Mouse (Mus musculus) liver, embryonic 14.5 days (tissue): Measurements from ENCODE around the gene Scg2.

ENCODE experiments used
- CTCF ChIP-seq: IDR thresholded peaks from 2 replicates; pipeline ENCODE4 v1.5.1; 2016; ENCODE audit warnings: antibody characterized with exemption, low read depth, control low read depth
- EP300 ChIP-seq: IDR thresholded peaks from 2 replicates; pipeline ENCODE4 v1.6.1; 2016; ENCODE audit warnings: antibody characterized with exemption, low read depth

DNA sequence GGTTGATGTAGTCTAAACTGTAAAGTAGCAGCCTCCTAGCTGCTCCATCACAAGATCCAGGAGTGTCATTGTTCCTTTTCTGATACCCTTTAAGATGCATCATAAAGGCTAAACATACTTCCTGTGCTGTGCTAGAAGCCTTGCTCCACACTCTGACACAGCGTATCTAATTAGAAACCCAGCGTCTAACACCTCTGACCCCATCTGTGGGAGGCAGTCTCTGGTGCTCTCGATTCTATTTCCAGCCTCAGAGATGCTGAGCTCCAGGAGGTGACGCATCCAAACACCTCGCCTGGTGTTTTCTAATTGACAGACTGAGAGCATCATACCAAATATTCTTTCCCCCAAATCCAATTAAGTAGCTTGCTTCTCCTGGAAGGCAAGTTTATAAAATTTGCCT is 18.6 kb upstream of the Scg2 start:
- no peak for TF ChIP-seq CTCF
- no peak for TF ChIP-seq EP300
